Mouse (Mus musculus): Measurements from ENCODE around the gene Hist1h2ab.

The Hist1h2ab gene

DNA sequence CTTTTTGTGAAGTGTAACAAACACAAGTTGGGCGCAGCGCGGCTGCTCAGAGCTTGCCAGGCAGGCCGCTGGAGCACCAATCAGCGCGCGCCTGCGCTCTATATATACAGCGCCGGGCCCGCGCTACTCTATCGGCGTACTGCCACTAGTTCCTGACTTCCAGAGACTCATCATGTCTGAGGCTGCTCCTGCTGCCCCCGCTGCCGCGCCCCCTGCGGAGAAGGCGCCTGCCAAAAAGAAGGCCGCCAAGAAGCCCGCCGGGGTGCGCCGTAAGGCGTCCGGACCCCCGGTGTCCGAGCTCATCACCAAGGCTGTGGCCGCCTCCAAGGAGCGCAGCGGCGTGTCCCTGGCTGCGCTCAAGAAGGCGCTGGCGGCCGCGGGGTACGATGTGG is 12.3 kb upstream of the Hist1h2ab start, which contains the start of gene Hist1h1c:
TSS of gene Hist1h1c (plus strand) at position 132 of the 392 bp plus-strand sequence.
- DNase-seq, result peak; percentile 95 to 96

- peak; percentile 93 to 95 for DNase-seq
Measured at GRCm38 (mm10) chr13:23739069-23739921, 11.6 kb upstream of the Hist1h2ab start.

DNA sequence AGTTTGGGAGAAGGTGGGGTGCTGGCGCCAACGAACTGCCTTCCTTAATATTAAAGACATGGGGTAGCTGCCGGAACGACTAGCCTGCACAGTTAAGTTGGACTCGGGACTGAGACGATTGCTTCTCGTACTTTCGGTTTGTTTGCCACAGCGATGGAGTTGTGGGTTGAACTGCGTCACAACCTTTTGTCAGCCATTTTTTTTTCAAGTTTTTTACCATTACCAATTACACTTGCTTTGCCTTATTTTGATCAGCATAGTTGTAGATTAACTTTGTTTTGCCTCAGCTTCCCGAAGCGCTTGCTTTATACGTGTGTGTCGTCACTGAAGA is 11.0 kb upstream of the Hist1h2ab start:
- DNase-seq, result no peak

GRCm38 (mm10) chr13:23740256-23740840 is 10.6 kb upstream of the Hist1h2ab start:
- DNase-seq, result no peak

DNA sequence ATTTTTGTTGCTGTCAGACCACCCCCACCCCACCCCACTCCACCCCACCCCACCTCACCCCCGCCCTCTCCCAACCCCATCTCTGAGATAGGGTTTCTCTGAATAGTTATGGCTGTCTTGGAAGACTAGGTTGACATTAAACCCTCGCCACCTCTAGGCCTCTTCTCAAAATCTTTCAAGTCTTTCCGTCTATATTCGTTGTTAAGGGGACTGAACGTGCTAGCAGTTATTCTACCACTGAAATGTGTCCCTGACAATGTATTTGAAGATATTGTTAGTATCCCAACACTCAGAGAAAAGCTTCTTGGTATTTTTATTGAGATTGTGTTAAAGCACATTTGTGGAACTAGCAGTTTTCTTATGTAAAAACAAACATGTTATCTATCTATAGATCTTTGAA is 10.0 kb upstream of the Hist1h2ab start:
- DNase-seq, result no peak

GRCm38 (mm10) chr13:23742007-23742406 is 8.9 kb upstream of the Hist1h2ab start:
- no peak for DNase-seq

DNA sequence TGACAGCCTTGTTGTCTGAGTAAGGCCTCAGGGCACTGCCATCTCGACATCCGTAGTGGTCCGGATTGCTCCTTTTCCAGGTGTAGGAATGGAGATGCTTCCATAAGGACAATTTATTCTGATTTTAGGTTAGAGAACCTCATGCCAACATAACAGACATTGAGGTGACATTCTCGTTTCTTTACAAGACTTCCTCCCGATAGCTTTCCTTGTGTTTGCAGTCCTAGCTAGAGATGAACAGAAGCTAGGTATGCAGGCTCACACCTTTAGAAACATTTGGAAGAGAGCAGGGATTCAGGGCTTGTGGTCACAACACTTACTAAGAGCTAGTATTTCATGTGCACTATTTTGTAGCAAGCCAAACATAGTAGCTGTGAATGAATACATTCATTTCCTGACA is 7.7 kb upstream of the Hist1h2ab start:
- no peak for DNase-seq

DNA sequence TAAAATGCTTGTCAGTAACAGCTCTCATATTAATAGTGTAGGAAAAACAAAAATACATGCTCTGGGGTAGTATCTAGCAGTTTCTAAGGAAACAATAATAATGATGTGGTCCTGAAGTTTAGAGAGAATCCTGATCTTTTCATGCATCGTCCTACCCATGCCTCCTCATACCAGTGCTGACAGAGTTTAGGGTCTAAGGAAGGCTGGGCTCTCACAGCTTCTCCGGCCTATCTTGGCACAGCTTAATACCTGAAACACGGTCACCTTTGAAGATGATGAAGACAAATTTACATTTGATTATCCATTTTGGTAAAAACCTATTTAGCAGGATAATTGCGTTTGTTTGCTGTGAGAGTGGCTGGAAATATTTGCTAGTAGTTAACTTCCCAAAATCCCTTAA is 7.0 kb upstream of the Hist1h2ab start:
- DNase-seq, result no peak

DNA sequence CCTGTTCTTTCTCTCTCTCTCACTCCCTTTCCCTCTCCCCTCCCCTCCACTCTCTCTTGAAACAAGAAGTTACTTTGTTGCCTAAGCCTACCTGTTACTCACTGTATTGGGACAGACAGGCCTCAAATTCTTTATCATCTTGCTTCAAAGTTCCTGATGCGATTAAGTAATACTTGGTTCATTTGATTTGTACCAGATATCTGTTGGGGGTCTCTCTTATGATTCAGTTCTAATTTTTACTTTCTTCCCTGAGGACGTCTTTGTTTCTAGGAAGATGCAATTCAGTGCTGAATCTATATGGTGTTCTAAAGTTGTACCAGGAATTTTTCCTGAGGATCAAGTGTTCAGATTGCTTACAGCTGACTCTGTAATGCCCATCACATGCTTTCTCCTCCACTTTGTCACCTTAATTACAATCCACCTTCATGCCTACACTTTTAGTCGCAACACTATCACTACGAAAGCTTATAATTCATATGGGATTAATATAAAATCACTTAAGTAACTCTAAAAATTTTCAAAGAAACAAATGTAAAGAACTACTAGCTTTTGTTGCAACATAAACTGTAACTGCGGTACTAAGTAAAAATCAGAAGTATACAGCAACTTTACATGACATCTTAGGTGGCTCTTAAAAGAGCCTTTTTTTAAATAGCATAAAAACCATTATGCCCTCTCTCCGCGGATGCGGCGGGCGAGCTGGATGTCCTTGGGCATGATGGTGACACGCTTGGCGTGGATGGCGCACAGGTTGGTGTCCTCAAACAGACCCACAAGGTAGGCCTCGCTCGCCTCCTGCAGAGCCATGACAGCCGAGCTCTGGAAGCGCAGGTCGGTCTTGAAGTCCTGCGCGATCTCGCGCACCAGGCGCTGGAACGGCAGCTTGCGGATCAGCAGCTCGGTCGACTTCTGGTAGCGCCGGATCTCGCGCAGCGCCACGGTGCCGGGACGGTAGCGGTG is 6.2 kb upstream of the Hist1h2ab start:
- no peak for DNase-seq

DNA sequence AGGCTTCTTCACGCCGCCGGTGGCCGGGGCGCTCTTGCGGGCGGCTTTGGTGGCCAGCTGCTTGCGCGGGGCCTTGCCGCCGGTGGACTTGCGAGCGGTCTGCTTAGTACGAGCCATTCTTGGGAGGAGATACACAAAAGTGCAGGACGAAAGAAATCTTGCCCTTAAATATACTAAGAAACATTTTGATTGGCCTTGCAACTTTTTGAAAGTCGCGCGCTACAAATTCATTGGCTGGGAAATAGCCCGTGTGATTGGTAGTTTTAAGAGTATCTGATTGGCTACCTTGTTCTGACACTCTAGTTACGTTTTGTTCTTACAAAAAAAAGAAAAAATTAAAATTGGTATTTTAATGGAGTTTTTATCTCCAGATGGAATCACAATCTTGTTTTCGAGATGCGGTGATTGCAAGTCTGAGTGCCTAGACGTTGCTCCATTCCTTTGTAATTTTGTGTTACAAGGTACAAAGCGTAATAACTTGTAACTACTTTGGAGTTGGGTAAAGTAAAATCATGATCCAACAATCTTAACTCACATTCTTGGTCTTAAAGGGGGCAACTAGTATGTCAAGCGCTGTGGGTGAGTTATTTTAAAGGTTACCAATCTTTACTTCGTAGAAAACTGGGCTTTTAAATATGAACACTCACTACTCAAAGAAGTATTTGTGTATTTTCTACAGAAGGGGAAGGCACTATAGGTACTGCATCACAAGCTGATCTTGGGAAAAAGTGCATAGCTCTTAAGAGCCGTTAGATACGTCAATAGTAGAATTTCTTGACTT is 5.4 kb upstream of the Hist1h2ab start, which contains the start of gene Hist1h3c:
TSS of gene Hist1h3c (minus strand) at position 222 of the 781 bp plus-strand sequence.
- peak; percentile 78 to 89 for DNase-seq

GRCm38 (mm10) chr13:23746201-23747080 is 4.5 kb upstream of the Hist1h2ab start, which contains the start of gene Hist1h2bb:
TSS of gene Hist1h2bb (plus strand) at chr13:23746734.
- peak; percentile 83 to 84 for DNase-seq

DNA sequence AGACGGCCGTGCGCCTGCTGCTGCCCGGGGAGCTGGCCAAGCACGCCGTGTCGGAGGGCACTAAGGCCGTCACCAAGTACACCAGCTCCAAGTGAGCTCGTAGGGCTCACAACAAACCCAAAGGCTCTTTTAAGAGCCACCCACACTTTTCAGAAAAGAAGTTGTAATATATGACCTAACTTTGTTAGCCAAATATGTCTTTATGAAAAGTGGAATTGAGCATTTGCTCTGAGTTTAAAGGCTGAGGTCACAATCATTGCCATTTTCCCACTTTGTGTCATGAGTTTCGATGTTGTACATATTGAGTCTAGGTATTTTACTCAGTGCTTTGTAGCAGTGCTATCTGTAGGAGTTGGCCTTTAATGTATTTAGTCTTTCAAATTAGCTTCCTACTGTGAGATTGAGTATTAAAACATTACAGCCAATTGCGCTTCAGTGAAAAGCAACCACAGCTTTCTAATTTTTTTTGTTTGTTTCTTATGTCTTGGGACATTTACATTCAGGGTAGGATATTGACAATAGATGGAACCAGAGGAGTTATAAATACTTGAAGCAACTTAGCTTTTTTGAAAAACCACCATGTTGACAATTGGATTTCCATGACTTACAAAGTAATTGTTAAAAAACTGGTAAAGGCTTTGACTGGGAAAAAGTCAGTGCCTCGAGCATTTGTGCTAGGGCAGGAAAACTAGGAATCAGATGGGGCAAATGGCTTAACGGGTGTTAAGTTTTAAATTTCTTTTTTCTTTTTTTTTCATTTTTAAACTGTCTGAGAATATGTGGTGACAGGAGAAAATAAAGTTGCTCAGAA is 3.6 kb upstream of the Hist1h2ab start:
- no peak for DNase-seq

- DNase-seq, result no peak
Measured at GRCm38 (mm10) chr13:23747892-23748288, 3.0 kb upstream of the Hist1h2ab start.

GRCm38 (mm10) chr13:23749563-23750121 is 1.3 kb upstream of the Hist1h2ab start:
- DNase-seq, result no peak

- DNase-seq, result peak in 1 of 2 experiments; percentile 28
Measured at GRCm38 (mm10) chr13:23751478-23751956, 591 bp downstream of the Hist1h2ab start.

DNA sequence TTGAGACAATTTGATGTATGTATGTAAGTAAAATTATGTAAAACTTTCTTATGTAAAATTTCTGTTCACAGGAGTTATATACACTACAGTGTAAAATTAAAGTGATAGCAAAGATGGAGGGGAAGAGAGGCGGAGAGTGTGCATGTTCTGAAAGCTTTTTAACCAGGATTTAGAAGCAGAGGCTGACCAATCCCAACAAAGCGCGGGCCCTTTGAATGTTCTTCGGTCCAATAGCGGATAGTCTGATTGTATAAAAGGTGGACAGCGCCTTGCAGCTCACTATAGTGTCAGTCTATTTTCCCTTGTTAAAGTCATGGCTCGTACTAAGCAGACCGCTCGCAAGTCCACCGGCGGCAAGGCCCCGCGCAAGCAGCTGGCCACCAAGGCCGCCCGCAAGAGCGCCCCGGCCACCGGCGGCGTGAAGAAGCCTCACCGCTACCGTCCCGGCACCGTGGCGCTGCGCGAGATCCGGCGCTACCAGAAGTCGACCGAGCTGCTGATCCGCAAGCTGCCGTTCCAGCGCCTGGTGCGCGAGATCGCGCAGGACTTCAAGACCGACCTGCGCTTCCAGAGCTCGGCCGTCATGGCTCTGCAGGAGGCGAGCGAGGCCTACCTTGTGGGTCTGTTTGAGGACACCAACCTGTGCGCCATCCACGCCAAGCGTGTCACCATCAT is 1.3 kb downstream of the Hist1h2ab start, which contains the start of gene Hist1h3b:
TSS of gene Hist1h3b (plus strand) at position 201 of the 675 bp plus-strand sequence.
- DNase-seq, result peak; percentile 87 to 90

DNA sequence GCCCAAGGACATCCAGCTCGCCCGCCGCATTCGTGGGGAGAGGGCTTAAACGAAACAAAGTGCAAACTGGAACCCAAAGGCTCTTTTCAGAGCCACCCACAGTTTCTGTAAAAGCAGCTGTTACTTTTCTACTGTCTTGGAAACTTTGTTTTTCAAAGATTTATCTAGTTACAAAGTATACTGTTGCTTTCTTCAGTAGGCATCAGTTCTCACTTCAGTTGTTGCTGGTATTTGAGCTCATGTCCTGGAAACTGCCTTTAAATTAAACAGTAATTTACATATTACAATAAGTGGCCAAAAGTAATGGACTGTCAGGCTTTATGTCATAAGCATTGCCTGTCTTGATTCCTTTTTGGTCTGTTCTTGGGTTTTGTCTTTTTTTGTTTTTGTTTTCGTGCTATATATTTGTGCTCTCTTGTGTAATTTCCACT is 1.8 kb downstream of the Hist1h2ab start:
- no peak for DNase-seq

- DNase-seq, result no peak
Measured at GRCm38 (mm10) chr13:23753314-23754078, 2.6 kb downstream of the Hist1h2ab start.

All from lung, postnatal 4 days (tissue).